ENCODE assay signal across 8 mouse cellular contexts in the genomic region with DNA sequence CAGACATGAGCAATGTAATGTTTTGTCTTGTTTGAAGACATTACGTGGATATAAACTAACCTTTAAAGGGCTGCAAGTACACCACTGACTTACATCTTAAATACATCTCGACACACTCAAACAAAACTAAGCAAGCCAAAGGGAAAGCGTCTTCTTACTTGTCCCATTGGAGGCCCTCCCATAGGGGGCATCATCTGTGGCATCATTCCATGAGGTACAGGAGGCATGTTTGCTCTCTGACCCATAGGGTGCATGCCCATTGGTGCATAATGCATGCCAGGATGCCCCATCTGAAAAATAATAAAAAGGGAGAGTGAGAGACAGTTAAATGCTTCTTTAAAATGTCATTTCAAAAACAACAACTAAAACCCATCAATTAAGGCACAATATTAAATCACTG. TPM values are rescaled to one million over a fixed set of nuclear protein-coding genes. Genes with fewer than 3 reads are reported as not detected.
DNase-seq lines count a peak whose midpoint lies in the region; ATAC-seq and TF ChIP-seq lines count a peak whose summit lies in the region.

No protein-coding gene starts in this region.

- intact Hi-C loops in heart, adult 2 months (cut with DNase I), result loop anchor here (5.0 to 10.0 kb wide), 3 partner anchors 333 to 765 kb away; partner anchors contain the start of genes Arl5a, Fmnl2 and Stam2

- no peak overlapping the region for H3K9ac ChIP-seq in heart, adult 2 months (ENCODE audit: low read depth, low read length)
- 0 out of 2 replicates have a peak overlapping the region, but pooled peaks have one; percentile 14 for H3K9ac ChIP-seq in hindbrain, embryonic 13.5 days

- peaks cover 11% of the 10 kb centered on the region; the same call in 1 of the 2 replicates for H3K36me3 ChIP-seq in heart, adult 2 months (ENCODE audit: control insufficient read depth, insufficient read depth, low read length)
- H3K36me3 ChIP-seq in C2C12 (ENCODE audit: control insufficient read depth, insufficient read depth), result peaks cover 59% of the 10 kb centered on the region
- H3K36me3 ChIP-seq in hindbrain, embryonic 13.5 days, result peaks cover 3% of the 10 kb centered on the region; the same call in 1 of the 2 replicates
- peaks cover 60% of the 10 kb centered on the region for H3K36me3 ChIP-seq in midbrain, embryonic 10.5 days

- TF ChIP-seq POLR2A in heart, adult 2 months (IDR thresholded peaks at IDR 0.05; ENCODE audit: insufficient read depth, low read depth, low read length), result no peak

- H3K4me1 ChIP-seq in heart, adult 2 months (ENCODE audit: control insufficient read depth, insufficient read depth, low read length), result peaks cover 3% of the 10 kb centered on the region; the same call in 1 of the 2 replicates
- H3K4me1 ChIP-seq in hindbrain, embryonic 13.5 days (replicated peaks), result peaks cover 21% of the 10 kb centered on the region
- H3K4me1 ChIP-seq in midbrain, embryonic 10.5 days, result peaks cover 32% of the 10 kb centered on the region

- no peak overlapping the region for H3ac ChIP-seq in C2C12 (ENCODE audit: control insufficient read depth, insufficient read length, low read depth)

- H3K4me2 ChIP-seq in hindbrain, embryonic 13.5 days, result peak overlapping the region; percentile 67

- peaks cover 2% of the 10 kb centered on the region for H3K79me2 ChIP-seq in heart, adult 2 months (replicated peaks; ENCODE audit: control insufficient read depth, insufficient read depth, low read length)
- H3K79me2 ChIP-seq in C2C12 (ENCODE audit: control insufficient read depth, insufficient read depth), result peaks cover 91% of the 10 kb centered on the region

- H3K4me3 ChIP-seq in heart, adult 2 months, result no peak overlapping the region; the same call in 1 of the 2 replicates
- peak overlapping the region; percentile 97 for H3K4me3 ChIP-seq in C2C12 (ENCODE audit: insufficient read depth, poor library complexity, severe bottlenecking)
- peak overlapping the region; percentile 79 for H3K4me3 ChIP-seq in hindbrain, embryonic 13.5 days
- peak overlapping the region; percentile 88 for H3K4me3 ChIP-seq in midbrain, embryonic 10.5 days

- H3K9me3 ChIP-seq in hindbrain, embryonic 13.5 days, result no peaks in the 10 kb centered on the region
- H3K9me3 ChIP-seq in midbrain, embryonic 10.5 days (replicated peaks), result no peaks in the 10 kb centered on the region

- no peak overlapping the region for H3K27ac ChIP-seq in heart, adult 2 months
- H3K27ac ChIP-seq in hindbrain, embryonic 13.5 days, result no peak overlapping the region
- H3K27ac ChIP-seq in midbrain, embryonic 10.5 days (replicated peaks), result peak overlapping the region; percentile 97; the same call in 1 of the 2 replicates

- no peak for TF ChIP-seq EP300 in heart, adult 2 months (IDR thresholded peaks at IDR 0.05; ENCODE audit: insufficient read depth, low read depth, low read length)

- peaks cover 75% of the 10 kb centered on the region for H3K79me3 ChIP-seq in C2C12 (ENCODE audit: low read depth)

- 69% methylated on average over 3 of the region's 3 CpGs for WGBS in heart, adult 2 months
- 64% methylated on average over 3 of the region's 3 CpGs for WGBS in hindbrain, embryonic 13.5 days
- WGBS in midbrain, embryonic 10.5 days, result 75% methylated on average over 3 of the region's 3 CpGs

- no peak for ATAC-seq in hindbrain, embryonic 13.5 days (ENCODE audit: low FRiP score)
- no peak for ATAC-seq in activated CD4-positive, CD25-positive, alpha-beta regulatory T cell, adult 4 months

- 0 out of 2 replicates have a peak, but pooled peaks have one; percentile 8 for TF ChIP-seq CTCF in heart, adult 2 months (IDR thresholded peaks at IDR 0.05)
- no peak for TF ChIP-seq CTCF in C2C12 (IDR thresholded peaks at IDR 0.05; ENCODE audit: control insufficient read depth, insufficient read depth, insufficient read length)

- no peak for DNase-seq in heart, adult 2 months
- no peak for DNase-seq in heart, adult 18-20 months
- peak; percentile 42 for DNase-seq in cerebellum, adult 9-11 months
- DNase-seq in midbrain, embryonic 10.5 days (ENCODE audit: low spot score), result no peak
- no peak for DNase-seq in urinary bladder, adult 18-20 months (ENCODE audit: low spot score in 2 of 2)

- H3K27me3 ChIP-seq in heart, adult 2 months (ENCODE audit: control insufficient read depth, insufficient read depth, low read length), result no peaks in the 10 kb centered on the region
- no peaks in the 10 kb centered on the region for H3K27me3 ChIP-seq in C2C12 (ENCODE audit: control insufficient read depth, insufficient read depth, insufficient read length)
- no peaks in the 10 kb centered on the region for H3K27me3 ChIP-seq in hindbrain, embryonic 13.5 days
- H3K27me3 ChIP-seq in midbrain, embryonic 10.5 days (ENCODE audit: low read depth, poor library complexity, severe bottlenecking), result no peaks in the 10 kb centered on the region

TF ChIP-seq in C2C12, 6 proteins besides CTCF, POLR2A, EP300 and RAD21:
- TF ChIP-seq MYOD1 (IDR thresholded peaks at IDR 0.05; ENCODE audit: control insufficient read depth, insufficient read length, low read depth) (no peak), CEBPB (IDR thresholded peaks at IDR 0.05; ENCODE audit: low read depth) (no peak), MYOG (IDR thresholded peaks at IDR 0.05; ENCODE audit: control insufficient read depth, extremely low read depth, insufficient read length) (no peak), MAX (IDR thresholded peaks at IDR 0.05) (no peak), USF1 (IDR thresholded peaks at IDR 0.05; ENCODE audit: low read depth) (no peak), FOSL1 (IDR thresholded peaks at IDR 0.05; ENCODE audit: insufficient read depth, low read length, poor library complexity, severe bottlenecking) (no peak)

RNA-seq across cellular contexts. Expression of gene Prpf40a, which starts 1.3 kb away (rescaled TPM):
- total RNA-seq in heart, adult 2 months (2021), result 10 to 100 TPM; 28.7 to 30.2 TPM
- polyA plus RNA-seq in heart, adult 2 months (2012; rRNA removed), result 7.9 and 12.4 TPM in 2 replicates
- total RNA-seq in heart, adult 18-20 months (2021), result 10 to 100 TPM; 30.5 to 34.4 TPM
- 21.3 TPM for polyA plus RNA-seq in C2C12 (2012; fragmentation: generic; extraction: Trizol)
- polyA plus RNA-seq in hindbrain, embryonic 13.5 days (2015; fragmentation: Nextera tagmentation; extraction: Ambion mirVana), result 133 TPM in 2 replicates
- polyA plus RNA-seq in midbrain, embryonic 10.5 days (2016; fragmentation: Nextera tagmentation; extraction: Ambion mirVana), result 190 and 192 TPM in 2 replicates
- 100 to 1,000 TPM; 173 to 189 TPM for polyA plus RNA-seq in activated CD4-positive, CD25-positive, alpha-beta regulatory T cell, adult 4 months (2017; shearing (Covaris generic))

RNA-seq across cellular contexts. Expression of gene Arl6ip6, which starts 1.7 kb away (rescaled TPM):
- total RNA-seq in heart, adult 2 months (2021), result 10 to 100 TPM; 13.2 to 15.3 TPM
- 10.9 and 16.9 TPM in 2 replicates for polyA plus RNA-seq in heart, adult 2 months (2012; rRNA removed)
- 10 to 100 TPM; 11.1 to 15.7 TPM for total RNA-seq in heart, adult 18-20 months (2021)
- polyA plus RNA-seq in C2C12 (2012; fragmentation: generic; extraction: Trizol), result 13.7 TPM
- polyA plus RNA-seq in hindbrain, embryonic 13.5 days (2015; fragmentation: Nextera tagmentation; extraction: Ambion mirVana), result 37.7 and 41.8 TPM in 2 replicates
- polyA plus RNA-seq in midbrain, embryonic 10.5 days (2016; fragmentation: Nextera tagmentation; extraction: Ambion mirVana), result 74.6 and 81.7 TPM in 2 replicates
- polyA plus RNA-seq in activated CD4-positive, CD25-positive, alpha-beta regulatory T cell, adult 4 months (2017; shearing (Covaris generic)), result 10 to 100 TPM; 14.7 to 17.6 TPM
